Mouse (Mus musculus) forebrain, postnatal 0 days (tissue): ENCODE results near the gene Rap1b. TPM values are rescaled to one million over a fixed set of nuclear protein-coding genes. Genes with fewer than 3 reads are reported as not detected.

ENCODE experiments used
- ATAC-seq: fragments of 200-750 bp; cut with Nextera tagmentation; 2 replicates; pipeline ENCODE4 v1.8.0; 2017; ENCODE audit warnings: mild to moderate bottlenecking, moderate library complexity
- DNase-seq: peaks from one replicate; pipeline ENCODE4 v3.0.0-alpha.2; 2015
- H3K27ac ChIP-seq: fragments of 300-500 bp; sonication (generic); 2 replicates; pipeline ENCODE4 v1.5.1; 2014; ENCODE audit warnings: low read depth, mild to moderate bottlenecking, antibody characterized with exemption, low read length, moderate library complexity, mixed read lengths
- H3K27me3 ChIP-seq: fragments of 300-500 bp; sonication (generic); 2 replicates; pipeline ENCODE4 v1.6.1; 2014; ENCODE audit warnings: mild to moderate bottlenecking, low read length, mixed read lengths; ENCODE audit not compliant: insufficient read depth
- H3K36me3 ChIP-seq: fragments of 300-500 bp; sonication (generic); 2 replicates; pipeline ENCODE4 v1.6.1; 2014; ENCODE audit warnings: mild to moderate bottlenecking, moderate library complexity; ENCODE audit not compliant: insufficient read depth
- H3K4me1 ChIP-seq: fragments of 300-500 bp; sonication (generic); 2 replicates; pipeline ENCODE4 v1.6.1; 2014; ENCODE audit warnings: antibody characterized with exemption; ENCODE audit not compliant: insufficient read depth
- H3K4me2 ChIP-seq: fragments of 300-500 bp; sonication (generic); 2 replicates; pipeline ENCODE4 v1.6.1; 2014; ENCODE audit warnings: low read depth, mild to moderate bottlenecking, moderate library complexity
- H3K4me3 ChIP-seq: fragments of 300-500 bp; sonication (generic); 2 replicates; pipeline ENCODE4 v1.5.1; 2014; ENCODE audit warnings: low read depth, low read length, mixed read lengths
- H3K9ac ChIP-seq: fragments of 300-500 bp; sonication (generic); 2 replicates; pipeline ENCODE4 v1.6.1; 2014; ENCODE audit warnings: mild to moderate bottlenecking
- H3K9me3 ChIP-seq: fragments of 300-500 bp; sonication (generic); 2 replicates; pipeline ENCODE4 v1.6.1; 2016; ENCODE audit warnings: low read length
- CTCF ChIP-seq: sonication (generic); IDR thresholded peaks from 2 replicates; pipeline ENCODE4 v1.5.1; 2016; ENCODE audit warnings: antibody characterized with exemption, control low read depth, low read depth
- WGBS: fragments of 180-500 bp; shearing (Covaris S2); extraction: QIAGEN DNeasy Blood & Tissue Kit; methylation state at CpG from one replicate; pipeline ENCODE4 v1.1.7; 2014; 5-methylcytosine and 5-hydroxymethylcytosine counted together
- polyA plus RNA-seq: library from polyadenylated mRNA; unstranded; fragments of >200 nt; fragmentation: Nextera tagmentation; extraction: Ambion mirVana; gene quantifications from 2 replicates; pipeline ENCODE4 v1.2.1, GENCODE M21; 2015
- total RNA-seq: library from RNA; depleted of rRNA; stranded (reverse); fragments of >200 nt; gene quantifications from 2 replicates; pipeline ENCODE4 v1.2.3, GENCODE M21; 2014

Gene Rap1b
- total and polyA plus RNA-seq, 2 experiments from 2014 or later = 66.3 to 148 TPM

DNA sequence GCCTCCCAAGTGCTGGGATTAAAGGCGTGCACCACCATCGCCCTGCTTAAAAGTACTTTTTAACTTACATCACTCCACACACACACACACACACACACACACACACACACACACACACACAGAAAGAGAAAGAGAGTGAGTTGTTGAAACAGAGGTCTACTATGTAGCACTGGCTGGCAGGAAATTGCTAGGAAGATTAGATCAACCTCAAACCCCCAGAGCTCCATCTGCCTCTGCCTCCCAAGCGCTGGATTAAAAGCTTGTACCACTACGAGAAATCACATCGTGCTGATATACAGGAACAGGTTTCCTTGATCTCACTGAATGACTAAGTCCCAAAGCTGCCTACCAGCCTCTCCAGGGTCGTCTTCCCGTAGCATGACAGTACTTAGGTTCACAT lies 61.2 kb downstream of the Rap1b start:
- 95% methylated on average over 7 of the region's 7 CpGs for WGBS

DNA sequence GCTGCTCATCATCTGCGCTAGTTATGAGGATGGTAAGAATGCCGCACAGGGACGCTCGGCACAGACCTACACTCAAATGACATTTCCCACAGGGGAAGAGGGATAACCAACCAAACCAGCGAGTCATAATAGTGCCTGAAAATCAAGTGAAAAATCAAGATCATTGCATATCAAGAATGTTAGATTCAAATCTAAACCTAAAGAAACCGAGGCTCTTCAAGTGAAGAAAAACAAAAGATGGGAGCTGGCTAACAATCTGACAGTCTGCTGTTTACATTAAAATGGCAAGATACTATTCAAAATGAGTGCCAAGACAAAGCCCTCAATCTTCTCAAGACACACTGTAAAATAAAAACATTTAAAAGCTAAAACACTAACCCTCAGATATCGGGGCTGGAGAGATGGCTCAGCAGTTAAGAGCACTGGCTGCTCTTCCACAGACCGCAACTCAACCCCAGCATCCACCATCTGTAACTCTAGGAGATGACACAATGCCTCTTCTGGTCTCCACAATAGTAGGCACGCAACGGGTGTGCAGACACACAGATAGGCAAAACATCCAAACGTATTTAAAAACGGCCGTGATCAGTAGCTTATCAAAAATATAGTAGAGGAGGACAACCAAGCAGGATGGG lies 61.9 kb downstream of the Rap1b start:
- Histone ChIP-seq H3K9me3 (no peaks in the 10 kb centered on the region), H3K27ac (no peak overlapping the region), H3K4me3 (no peak overlapping the region), H3K4me2 (no peak overlapping the region), H3K4me1 (no peaks in the 10 kb centered on the region), H3K27me3 (no peaks in the 10 kb centered on the region), H3K36me3 (peaks cover 70% of the 10 kb centered on the region), H3K9ac (no peak overlapping the region)
- ATAC-seq (no peak), DNase-seq (no peak)
- WGBS = 97% methylated on average over 13 of the region's 13 CpGs
- TF ChIP-seq CTCF = no peak

More for the DNA sequence above, 61.2 kb downstream of the Rap1b start:
- no peak for ATAC-seq
- Histone ChIP-seq H3K9me3 (no peaks in the 10 kb centered on the region), H3K4me3 (no peak overlapping the region), H3K27me3 (no peaks in the 10 kb centered on the region), H3K4me1 (no peaks in the 10 kb centered on the region), H3K9ac (no peak overlapping the region), H3K4me2 (no peak overlapping the region), H3K36me3 (peaks cover 66% of the 10 kb centered on the region), H3K27ac (no peak overlapping the region)
- TF ChIP-seq CTCF = no peak
- DNase-seq = no peak

- TF ChIP-seq CTCF = no peak
- Histone ChIP-seq H3K4me1 (no peaks in the 10 kb centered on the region), H3K9ac (no peak overlapping the region), H3K36me3 (peaks cover 77% of the 10 kb centered on the region), H3K27ac (no peak overlapping the region), H3K9me3 (no peaks in the 10 kb centered on the region), H3K27me3 (no peaks in the 10 kb centered on the region), H3K4me3 (no peak overlapping the region), H3K4me2 (no peak overlapping the region)
- DNase-seq (no peak), ATAC-seq (no peak)
- 93% methylated on average over 14 of the region's 14 CpGs for WGBS
These were observed 63.2 kb downstream of the Rap1b start for GRCm38 (mm10) chr10:117782491-117783260.

DNA sequence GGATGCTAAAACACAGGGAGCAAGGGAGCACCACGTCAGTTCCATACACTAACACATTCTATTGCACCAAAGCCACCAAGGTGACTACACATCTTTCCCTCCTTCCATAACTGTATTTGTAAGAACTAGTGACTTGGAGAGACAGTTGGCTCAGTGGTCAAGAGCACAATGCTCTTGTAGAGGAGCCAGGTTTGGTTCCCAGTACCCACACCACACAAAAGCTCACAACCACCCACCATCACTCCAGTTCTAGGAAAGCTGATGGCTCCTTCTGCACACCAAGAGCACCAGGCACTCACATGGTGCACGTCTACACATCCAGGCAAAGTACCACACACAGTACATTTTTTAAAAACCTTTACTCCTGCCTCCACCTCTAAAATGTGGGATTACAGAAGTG lies 63.8 kb downstream of the Rap1b start:
- no peak overlapping the region for H3K27ac ChIP-seq
- peaks cover 76% of the 10 kb centered on the region for H3K36me3 ChIP-seq
- H3K9me3 ChIP-seq = no peaks in the 10 kb centered on the region
- no peaks in the 10 kb centered on the region for H3K4me1 ChIP-seq
- ATAC-seq = no peak
- H3K4me2 ChIP-seq = no peak overlapping the region
- no peak overlapping the region for H3K9ac ChIP-seq
- WGBS = 95% methylated on average over 2 of the region's 2 CpGs
- H3K4me3 ChIP-seq = no peak overlapping the region
- H3K27me3 ChIP-seq = no peaks in the 10 kb centered on the region
- no peak for DNase-seq
- TF ChIP-seq CTCF = no peak

DNA sequence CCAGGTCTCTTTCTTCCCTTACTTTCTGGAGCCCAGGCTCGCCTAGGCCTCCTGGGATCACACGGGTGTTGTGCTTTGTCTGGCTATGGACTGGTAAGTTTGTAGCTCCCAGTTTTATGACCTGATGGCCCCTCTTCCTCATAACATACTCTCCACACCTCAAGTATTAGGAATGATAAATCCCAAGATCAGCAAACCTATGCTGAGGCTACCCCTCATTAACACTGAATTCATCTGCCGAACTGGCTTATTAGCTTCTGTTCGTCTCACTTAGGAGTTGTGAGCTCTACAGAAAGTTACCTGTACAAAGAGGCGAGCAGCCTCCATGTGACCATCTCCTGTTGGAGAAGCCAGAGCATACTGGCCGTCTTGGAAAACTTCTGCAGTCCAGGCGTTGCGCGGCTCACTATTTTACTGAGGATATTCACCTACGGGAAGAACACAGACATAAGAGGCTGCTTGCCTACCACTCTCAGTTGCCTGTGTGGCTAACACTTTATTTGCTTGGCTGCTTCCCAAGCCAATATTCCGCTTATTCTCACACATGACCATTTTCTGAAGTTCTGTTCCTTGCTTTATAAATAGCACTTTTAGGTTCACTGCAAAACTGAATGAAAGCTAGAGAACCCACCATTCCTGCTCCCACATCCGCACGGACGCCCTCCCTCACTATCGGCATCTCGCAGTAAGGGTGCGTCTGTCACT lies 64.7 kb downstream of the Rap1b start:
- no peaks in the 10 kb centered on the region for H3K9me3 ChIP-seq

GRCm38 (mm10) chr10:117780306-117780911 lies 65.4 kb downstream of the Rap1b start:
- peaks cover 73% of the 10 kb centered on the region for H3K36me3 ChIP-seq
- TF ChIP-seq CTCF = no peak

More for the DNA sequence above, 64.7 kb downstream of the Rap1b start:
- H3K9ac ChIP-seq = no peak overlapping the region
- no peaks in the 10 kb centered on the region for H3K4me1 ChIP-seq
- 93% methylated on average over 17 of the region's 17 CpGs for WGBS
- no peaks in the 10 kb centered on the region for H3K27me3 ChIP-seq
- ATAC-seq (no peak), DNase-seq (no peak)
- no peak overlapping the region for H3K27ac ChIP-seq
- H3K4me3 ChIP-seq = no peak overlapping the region
- no peak overlapping the region for H3K4me2 ChIP-seq
- H3K36me3 ChIP-seq = peaks cover 75% of the 10 kb centered on the region
- no peak for TF ChIP-seq CTCF

More at GRCm38 (mm10) chr10:117780306-117780911, 65.4 kb downstream of the Rap1b start:
- Histone ChIP-seq H3K27ac (no peak overlapping the region), H3K9me3 (no peaks in the 10 kb centered on the region), H3K4me2 (no peak overlapping the region), H3K4me1 (no peaks in the 10 kb centered on the region), H3K27me3 (no peaks in the 10 kb centered on the region), H3K4me3 (no peak overlapping the region), H3K9ac (no peak overlapping the region)
- ATAC-seq (no peak), DNase-seq (no peak)
- 94% methylated on average over 6 of the region's 6 CpGs for WGBS
